Mouse (Mus musculus) midbrain, embryonic 10.5 days (tissue): ENCODE measurements at regions not wholly inside any gene's neighbourhood (a gene's known extent, or its start where the extent isn't known, plus 50 kb on each side); places are given as distances from the start of the nearest gene placed in this dataset.

Experiments
- DNase-seq: peaks from one replicate; pipeline ENCODE4 v3.0.0-alpha.2; 2017; ENCODE audit warnings: low spot score
- H3K27ac ChIP-seq: fragments of 300-500 bp; sonication (generic); replicated peaks from 2 replicates; pipeline ENCODE4 v1.5.1; 2016; ENCODE audit warnings: mild to moderate bottlenecking
- H3K27me3 ChIP-seq: fragments of 300-500 bp; sonication (generic); 2 replicates; pipeline ENCODE4 v1.6.1; 2016; ENCODE audit warnings: low read depth, mild to moderate bottlenecking; ENCODE audit not compliant: poor library complexity, severe bottlenecking
- H3K36me3 ChIP-seq: fragments of 300-500 bp; sonication (generic); 2 replicates; pipeline ENCODE4 v1.6.1; 2016; ENCODE audit warnings: mild to moderate bottlenecking, moderate library complexity
- H3K4me1 ChIP-seq: fragments of 300-500 bp; sonication (generic); 2 replicates; pipeline ENCODE4 v1.6.1; 2016
- H3K4me3 ChIP-seq: fragments of 300-500 bp; sonication (generic); 2 replicates; pipeline ENCODE4 v1.5.1; 2016; ENCODE audit warnings: mild to moderate bottlenecking, moderate library complexity
- H3K9me3 ChIP-seq: fragments of 300-500 bp; sonication (generic); replicated peaks from 2 replicates; pipeline ENCODE4 v1.6.1; 2016; ENCODE audit warnings: mild to moderate bottlenecking
- WGBS: fragments of 180-500 bp; shearing (Covaris S2); methylation state at CpG from one replicate; pipeline ENCODE4 v1.1.7; 2016; 5-methylcytosine and 5-hydroxymethylcytosine counted together

GRCm38 (mm10) chr17:14532298-14532978, 161.6 kb downstream of the Thbs2 start:
- H3K9me3 ChIP-seq = no peaks in the 10 kb centered on the region
- no peak for DNase-seq
- WGBS = 90% methylated on average over 8 of the region's 8 CpGs

GRCm38 (mm10) chr17:14531796-14532195, 162.2 kb downstream of the Thbs2 start:
- peak; percentile 8 for DNase-seq
- Histone ChIP-seq H3K4me1 (peaks cover 9% of the 10 kb centered on the region; the same call in 1 of the 2 replicates), H3K36me3 (no peaks in the 10 kb centered on the region), H3K27me3 (no peaks in the 10 kb centered on the region), H3K9me3 (no peaks in the 10 kb centered on the region), H3K27ac (no peak overlapping the region), H3K4me3 (no peak overlapping the region)
- WGBS = 92% methylated on average over 3 of the region's 3 CpGs

More at GRCm38 (mm10) chr17:14532298-14532978, 161.6 kb downstream of the Thbs2 start:
- Histone ChIP-seq H3K4me3 (no peak overlapping the region), H3K4me1 (peaks cover 9% of the 10 kb centered on the region; the same call in 1 of the 2 replicates), H3K36me3 (no peaks in the 10 kb centered on the region), H3K27me3 (no peaks in the 10 kb centered on the region), H3K27ac (no peak overlapping the region)

DNA sequence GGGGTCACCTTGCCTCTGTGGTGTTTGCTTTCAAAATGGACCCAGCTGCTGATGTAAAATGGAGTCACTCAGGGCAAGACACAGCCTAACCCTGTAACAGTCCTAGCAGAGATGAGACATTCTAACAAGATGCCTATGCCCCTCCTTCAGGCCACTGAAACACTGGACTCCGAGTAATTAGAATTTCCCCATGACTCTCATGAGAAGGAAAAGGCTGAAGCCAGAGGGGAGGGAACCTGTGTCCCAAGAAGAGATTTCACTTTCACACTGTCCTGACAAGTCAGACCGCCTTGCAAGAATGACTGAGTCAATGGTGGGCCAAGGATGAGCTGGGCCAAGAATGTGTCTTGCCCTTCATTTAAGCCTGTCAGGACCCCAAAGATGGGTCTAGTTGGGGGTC, 166.3 kb downstream of the Thbs2 start:
- Histone ChIP-seq H3K27ac (no peak overlapping the region), H3K4me3 (no peak overlapping the region), H3K36me3 (no peaks in the 10 kb centered on the region), H3K4me1 (no peaks in the 10 kb centered on the region), H3K9me3 (no peaks in the 10 kb centered on the region), H3K27me3 (no peaks in the 10 kb centered on the region)
- 95% methylated on average over 2 of the region's 2 CpGs for WGBS
- DNase-seq = no peak

- H3K4me3 ChIP-seq = no peak overlapping the region
- no peaks in the 10 kb centered on the region for H3K4me1 ChIP-seq
- no peak overlapping the region for H3K27ac ChIP-seq
- 88% methylated on average over 7 of the region's 7 CpGs for WGBS
- DNase-seq = no peak
- no peaks in the 10 kb centered on the region for H3K36me3 ChIP-seq
- H3K9me3 ChIP-seq = no peaks in the 10 kb centered on the region
- no peaks in the 10 kb centered on the region for H3K27me3 ChIP-seq
Measured at GRCm38 (mm10) chr17:14525255-14525654, 168.8 kb downstream of the Thbs2 start.

GRCm38 (mm10) chr17:14524426-14525236, 169.4 kb downstream of the Thbs2 start:
- Histone ChIP-seq H3K27ac (no peak overlapping the region), H3K9me3 (no peaks in the 10 kb centered on the region), H3K4me3 (no peak overlapping the region), H3K27me3 (no peaks in the 10 kb centered on the region), H3K4me1 (no peaks in the 10 kb centered on the region), H3K36me3 (no peaks in the 10 kb centered on the region)
- DNase-seq = peak; percentile 52
- WGBS = 53% methylated on average over 13 of the region's 13 CpGs

GRCm38 (mm10) chr17:14522011-14522410, 172.0 kb downstream of the Thbs2 start:
- no peak for DNase-seq
- Histone ChIP-seq H3K27ac (no peak overlapping the region), H3K4me1 (no peaks in the 10 kb centered on the region), H3K36me3 (no peaks in the 10 kb centered on the region), H3K27me3 (no peaks in the 10 kb centered on the region), H3K9me3 (no peaks in the 10 kb centered on the region), H3K4me3 (no peak overlapping the region)
- 80% methylated on average over 2 of the region's 2 CpGs for WGBS

DNA sequence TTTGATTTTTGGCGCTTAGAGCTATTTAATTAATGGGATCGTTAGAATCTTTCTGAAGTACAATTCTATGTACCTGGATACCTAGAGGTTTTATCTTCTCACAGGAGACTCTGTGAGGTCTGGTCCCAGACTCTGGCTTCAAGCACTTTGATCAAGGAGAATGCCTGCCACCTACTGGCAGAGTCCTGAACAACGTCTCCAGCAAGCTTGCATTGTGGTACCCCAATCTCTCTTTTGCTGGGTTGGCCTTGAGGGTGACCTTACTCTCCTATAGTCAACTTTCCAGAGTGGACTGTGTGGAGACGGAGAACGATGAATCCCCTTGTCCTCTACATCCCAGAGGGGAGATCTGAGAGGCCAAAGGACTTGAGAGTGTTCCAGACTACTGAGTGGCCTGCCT, 173.5 kb downstream of the Thbs2 start:
- Histone ChIP-seq H3K4me3 (no peak overlapping the region), H3K9me3 (no peaks in the 10 kb centered on the region), H3K27me3 (no peaks in the 10 kb centered on the region), H3K27ac (no peak overlapping the region), H3K4me1 (no peaks in the 10 kb centered on the region), H3K36me3 (no peaks in the 10 kb centered on the region)
- 19% methylated on average over 5 of the region's 5 CpGs for WGBS
- DNase-seq = peak; percentile 64

DNA sequence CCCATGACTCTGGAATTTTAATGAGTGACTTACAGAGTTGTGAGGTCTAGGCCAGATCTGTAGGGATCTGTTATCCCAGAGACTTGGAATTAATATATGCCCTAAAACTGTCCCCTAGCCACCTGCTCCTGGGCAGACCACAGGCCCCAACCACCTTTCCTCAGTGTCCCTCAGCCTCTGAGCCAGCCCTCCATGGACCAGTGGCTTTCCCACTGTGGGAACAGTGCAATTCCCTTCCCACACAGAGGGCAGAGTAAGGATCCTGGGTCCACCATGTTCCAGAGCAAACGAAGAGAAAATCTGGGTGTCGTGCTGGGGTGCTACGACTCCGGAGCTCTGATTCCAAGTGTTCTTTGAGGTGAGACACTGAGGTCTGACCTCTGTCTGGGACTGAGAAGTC, 174.7 kb downstream of the Thbs2 start:
- Histone ChIP-seq H3K27ac (no peak overlapping the region), H3K9me3 (no peaks in the 10 kb centered on the region), H3K27me3 (no peaks in the 10 kb centered on the region), H3K4me3 (no peak overlapping the region), H3K36me3 (no peaks in the 10 kb centered on the region), H3K4me1 (no peaks in the 10 kb centered on the region)
- WGBS = 86% methylated on average over 4 of the region's 4 CpGs
- DNase-seq = no peak

- WGBS = 89% methylated on average over 12 of the region's 12 CpGs
- no peak for DNase-seq
- H3K4me1 ChIP-seq = no peaks in the 10 kb centered on the region
- H3K9me3 ChIP-seq = no peaks in the 10 kb centered on the region
- no peaks in the 10 kb centered on the region for H3K27me3 ChIP-seq
- H3K36me3 ChIP-seq = no peaks in the 10 kb centered on the region
- H3K27ac ChIP-seq = no peak overlapping the region
- no peak overlapping the region for H3K4me3 ChIP-seq
Measured at GRCm38 (mm10) chr17:14518216-14518615, 175.8 kb downstream of the Thbs2 start.

DNA sequence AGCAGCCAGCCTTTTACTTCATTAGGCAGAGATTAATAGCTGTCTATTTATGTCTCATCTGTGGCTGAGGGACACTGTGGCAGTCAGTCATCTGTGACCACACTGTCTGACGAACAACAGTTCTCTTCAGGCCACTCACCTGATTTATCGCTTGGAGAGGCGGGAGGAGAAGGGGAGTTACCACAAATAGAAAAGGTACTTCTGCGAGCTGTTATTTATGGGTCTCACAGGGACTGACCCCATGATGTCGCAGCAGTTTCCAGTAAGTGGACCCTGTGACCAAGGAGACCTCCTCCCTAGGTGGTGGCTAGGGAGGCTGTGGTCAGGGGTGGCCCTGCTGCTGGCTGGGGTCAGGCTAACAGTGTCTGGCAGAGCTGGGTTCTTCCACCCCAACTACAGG, 176.7 kb downstream of the Thbs2 start:
- H3K36me3 ChIP-seq = no peaks in the 10 kb centered on the region
- 76% methylated on average over 5 of the region's 5 CpGs for WGBS
- H3K27ac ChIP-seq = no peak overlapping the region

DNA sequence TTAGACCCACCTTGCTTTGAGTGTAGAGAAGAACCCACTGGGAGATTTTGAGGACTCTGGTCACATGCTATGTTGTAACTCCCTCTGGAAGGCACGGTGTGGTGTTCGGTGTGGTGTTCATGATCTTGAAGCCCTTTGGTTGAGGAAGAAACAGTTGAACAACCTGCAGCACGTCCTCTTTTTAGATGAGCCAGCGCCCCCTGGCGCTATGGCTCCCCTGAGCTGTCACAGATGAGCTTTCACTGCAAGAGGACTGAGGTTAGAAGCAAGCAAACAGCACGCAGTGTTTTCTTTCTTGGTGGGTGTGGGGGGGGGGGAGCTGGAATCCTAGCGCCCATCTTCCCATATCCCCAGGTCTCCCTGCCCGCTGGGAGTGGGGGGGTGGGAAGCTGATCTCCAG, 177.9 kb downstream of the Thbs2 start:
- no peaks in the 10 kb centered on the region for H3K4me1 ChIP-seq
- no peak overlapping the region for H3K4me3 ChIP-seq
- H3K27me3 ChIP-seq = no peaks in the 10 kb centered on the region
- no peaks in the 10 kb centered on the region for H3K9me3 ChIP-seq
- DNase-seq = peak; percentile 55
- H3K27ac ChIP-seq = no peak overlapping the region
- WGBS = 29% methylated on average over 8 of the region's 8 CpGs
- no peaks in the 10 kb centered on the region for H3K36me3 ChIP-seq

More for the DNA sequence above, 176.7 kb downstream of the Thbs2 start:
- Histone ChIP-seq H3K4me1 (no peaks in the 10 kb centered on the region), H3K9me3 (no peaks in the 10 kb centered on the region), H3K27me3 (no peaks in the 10 kb centered on the region), H3K4me3 (no peak overlapping the region)
- no peak for DNase-seq

DNA sequence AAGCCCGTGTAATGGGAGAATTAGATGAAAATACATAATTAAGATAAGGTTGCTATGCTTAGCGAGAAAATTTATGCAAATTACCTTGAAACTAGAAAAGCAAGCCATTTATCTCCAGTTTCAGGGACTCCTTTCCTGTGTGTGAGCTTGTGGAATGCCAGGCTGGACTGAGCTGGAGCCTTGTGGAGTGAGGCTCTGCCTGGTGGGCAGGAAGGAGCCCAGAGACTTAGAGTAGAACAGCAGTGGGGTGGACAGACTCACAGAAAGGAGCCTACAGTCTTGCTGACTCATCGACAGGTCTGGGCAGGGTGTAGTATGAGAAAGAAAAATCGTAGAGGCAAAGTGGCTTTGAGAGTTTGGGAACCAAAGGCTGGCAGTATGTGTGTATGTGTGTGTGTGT, 180.6 kb downstream of the Thbs2 start:
- H3K4me3 ChIP-seq = no peak overlapping the region
- no peak overlapping the region for H3K27ac ChIP-seq
- no peaks in the 10 kb centered on the region for H3K36me3 ChIP-seq
- H3K27me3 ChIP-seq = no peaks in the 10 kb centered on the region
- WGBS = 87% methylated on average over 4 of the region's 4 CpGs
- no peaks in the 10 kb centered on the region for H3K9me3 ChIP-seq
- DNase-seq = no peak
- H3K4me1 ChIP-seq = no peaks in the 10 kb centered on the region

- whole genome bisulfite sequencing = 83% methylated on average over 6 of the region's 6 CpGs
- no peak overlapping the region for H3K4me3 ChIP-seq
- no peak for DNase-seq
Measured at GRCm38 (mm10) chr17:14510486-14510885, 183.5 kb downstream of the Thbs2 start.

More at GRCm38 (mm10) chr17:14510486-14510885, 183.5 kb downstream of the Thbs2 start:
- Histone ChIP-seq H3K36me3 (no peaks in the 10 kb centered on the region), H3K9me3 (no peaks in the 10 kb centered on the region), H3K27ac (no peak overlapping the region), H3K4me1 (no peaks in the 10 kb centered on the region), H3K27me3 (no peaks in the 10 kb centered on the region)
